Mouse (Mus musculus) G1E (cell line): ENCODE measurements at regions not wholly inside any gene's neighbourhood (a gene's known extent, or its start where the extent isn't known, plus 50 kb on each side); places are given as distances from the start of the nearest gene placed in this dataset.

Experiments
- ATAC-seq: 2 replicates; pipeline ENCODE4 v1.8.0; 2016; ENCODE audit warnings: mild to moderate bottlenecking; ENCODE audit not compliant: insufficient number of reproducible peaks, poor library complexity, low FRiP score, severe bottlenecking; ENCODE audit errors: extremely low read depth
- DNase-seq: peaks from one replicate; pipeline ENCODE4 v3.0.0; 2012; ENCODE audit warnings: low spot score
- H3K27me3 ChIP-seq: 2 replicates; pipeline ENCODE4 v1.6.1; 2012; ENCODE audit warnings: mild to moderate bottlenecking, low read length, inconsistent platforms; ENCODE audit not compliant: insufficient read depth
- H3K36me3 ChIP-seq: replicated peaks from 2 replicates; pipeline ENCODE3; 2012; ENCODE audit warnings: mild to moderate bottlenecking, inconsistent platforms
- H3K4me1 ChIP-seq: 2 replicates; pipeline ENCODE4 v1.6.1; 2012; ENCODE audit warnings: low read depth, low read length, inconsistent platforms, mixed read lengths; ENCODE audit not compliant: insufficient read depth
- H3K4me3 ChIP-seq: 2 replicates; pipeline ENCODE4 v1.5.1; 2012; ENCODE audit warnings: low read depth, mild to moderate bottlenecking, inconsistent platforms, low read length, moderate library complexity, mixed read lengths
- H3K9me3 ChIP-seq: replicated peaks from 2 replicates; pipeline ENCODE4 v1.6.1; 2012; ENCODE audit warnings: inconsistent platforms
- CTCF ChIP-seq: IDR thresholded peaks from 2 replicates; pipeline ENCODE4 v1.5.1; 2012; ENCODE audit warnings: low read depth, low read length, inconsistent platforms, mixed read lengths
- GATA1 ChIP-seq: IDR thresholded peaks from 2 replicates; pipeline ENCODE4 v1.6.1; 2012; ENCODE audit warnings: borderline replicate concordance, low read length, inconsistent platforms, mixed read lengths
- GATA2 ChIP-seq: IDR thresholded peaks from 2 replicates; pipeline ENCODE4 v1.6.1; 2012; ENCODE audit warnings: low read depth, low read length, inconsistent platforms, borderline replicate concordance
- POLR2AphosphoS5 ChIP-seq: IDR thresholded peaks from 2 replicates; pipeline ENCODE4 v1.6.1; 2012; ENCODE audit warnings: low read depth, low read length, inconsistent platforms; ENCODE audit not compliant: insufficient replicate concordance
- TAL1 ChIP-seq: conservative IDR thresholded peaks from 2 replicates; pipeline ENCODE4 v1.6.1; 2012; ENCODE audit warnings: low read depth, low read length, inconsistent platforms, mixed read lengths

- no peaks in the 10 kb centered on the region for H3K36me3 ChIP-seq
- no peaks in the 10 kb centered on the region for H3K4me1 ChIP-seq
- TF ChIP-seq GATA1: no peak
- TF ChIP-seq POLR2AphosphoS5: no peak
- TF ChIP-seq GATA2: no peak
- no peak for TF ChIP-seq TAL1
- TF ChIP-seq CTCF: no peak
- ATAC-seq (no peak), DNase-seq (no peak)
- H3K27me3 ChIP-seq: peaks cover 8% of the 10 kb centered on the region
- no peaks in the 10 kb centered on the region for H3K9me3 ChIP-seq
- H3K4me3 ChIP-seq: no peak overlapping the region
Observed at GRCm38 (mm10) chr16:95207547-95207946, 49.8 kb upstream of the Kcnj15 start.
